Mouse (Mus musculus): ENCODE data around the gene Pigf.

Gene Pigf

GRCm38 (mm10) chr17:86982497-86982896, 42.7 kb downstream of the Pigf start:
- no peak for TF ChIP-seq GATA4 (IDR thresholded peaks at IDR 0.05; ENCODE audit: insufficient replicate concordance, low read length)

GRCm38 (mm10) chr17:86981701-86982100, 43.5 kb downstream of the Pigf start:
- TF ChIP-seq GATA4 (IDR thresholded peaks at IDR 0.05; ENCODE audit: insufficient replicate concordance, low read length), result no peak

- TF ChIP-seq GATA4 (IDR thresholded peaks at IDR 0.05; ENCODE audit: insufficient replicate concordance, low read length), result no peak
Measured at GRCm38 (mm10) chr17:86981205-86981604, 44.0 kb downstream of the Pigf start.

GRCm38 (mm10) chr17:86978496-86978895, 46.7 kb downstream of the Pigf start:
- no peak for TF ChIP-seq GATA4 (IDR thresholded peaks at IDR 0.05; ENCODE audit: insufficient replicate concordance, low read length)

- no peak for TF ChIP-seq GATA4 (IDR thresholded peaks at IDR 0.05; ENCODE audit: insufficient replicate concordance, low read length)
Measured at GRCm38 (mm10) chr17:86976387-86976786, 48.8 kb downstream of the Pigf start.

- TF ChIP-seq GATA4 (IDR thresholded peaks at IDR 0.05; ENCODE audit: insufficient replicate concordance, low read length), result no peak
Measured at GRCm38 (mm10) chr17:86973097-86973496, 52.1 kb downstream of the Pigf start.

- TF ChIP-seq GATA4 (IDR thresholded peaks at IDR 0.05; ENCODE audit: insufficient replicate concordance, low read length), result no peak
Measured at GRCm38 (mm10) chr17:86971860-86972259, 53.3 kb downstream of the Pigf start.

GRCm38 (mm10) chr17:86971036-86971435, 54.2 kb downstream of the Pigf start:
- no peak for TF ChIP-seq GATA4 (IDR thresholded peaks at IDR 0.05; ENCODE audit: insufficient replicate concordance, low read length)

- TF ChIP-seq GATA4 (IDR thresholded peaks at IDR 0.05; ENCODE audit: insufficient replicate concordance, low read length), result no peak
Measured at GRCm38 (mm10) chr17:86970026-86970750, 55.0 kb downstream of the Pigf start.

GRCm38 (mm10) chr17:86969582-86969981, 55.6 kb downstream of the Pigf start:
- TF ChIP-seq GATA4 (IDR thresholded peaks at IDR 0.05; ENCODE audit: insufficient replicate concordance, low read length), result no peak

GRCm38 (mm10) chr17:86968581-86968980, 56.6 kb downstream of the Pigf start:
- TF ChIP-seq GATA4 (IDR thresholded peaks at IDR 0.05; ENCODE audit: insufficient replicate concordance, low read length), result no peak

GRCm38 (mm10) chr17:86967536-86968525, 57.4 kb downstream of the Pigf start:
- TF ChIP-seq GATA4 (IDR thresholded peaks at IDR 0.05; ENCODE audit: insufficient replicate concordance, low read length), result no peak

GRCm38 (mm10) chr17:86967048-86967447, 58.2 kb downstream of the Pigf start:
- no peak for TF ChIP-seq GATA4 (IDR thresholded peaks at IDR 0.05; ENCODE audit: insufficient replicate concordance, low read length)

GRCm38 (mm10) chr17:86966040-86966439, 59.2 kb downstream of the Pigf start:
- no peak for TF ChIP-seq GATA4 (IDR thresholded peaks at IDR 0.05; ENCODE audit: insufficient replicate concordance, low read length)

- TF ChIP-seq GATA4 (IDR thresholded peaks at IDR 0.05; ENCODE audit: insufficient replicate concordance, low read length), result no peak
Measured at GRCm38 (mm10) chr17:86965121-86965520, 60.1 kb downstream of the Pigf start.

GRCm38 (mm10) chr17:86964502-86964901, 60.7 kb downstream of the Pigf start:
- TF ChIP-seq GATA4 (IDR thresholded peaks at IDR 0.05; ENCODE audit: insufficient replicate concordance, low read length), result no peak
